Mouse (Mus musculus): ENCODE measurements around the gene Anks4b. TPM values are rescaled to one million over a fixed set of nuclear protein-coding genes. Genes with fewer than 3 reads are reported as not detected.

Anks4b gene
- polyA plus RNA-seq (2014; fragmentation: Illumina TruSeq; extraction: RNeasy Lipid Tissue Mini Kit (QIAGEN cat#74804); ENCODE audit: low read depth, low replicate concordance), result 81.7 TPM

DNA sequence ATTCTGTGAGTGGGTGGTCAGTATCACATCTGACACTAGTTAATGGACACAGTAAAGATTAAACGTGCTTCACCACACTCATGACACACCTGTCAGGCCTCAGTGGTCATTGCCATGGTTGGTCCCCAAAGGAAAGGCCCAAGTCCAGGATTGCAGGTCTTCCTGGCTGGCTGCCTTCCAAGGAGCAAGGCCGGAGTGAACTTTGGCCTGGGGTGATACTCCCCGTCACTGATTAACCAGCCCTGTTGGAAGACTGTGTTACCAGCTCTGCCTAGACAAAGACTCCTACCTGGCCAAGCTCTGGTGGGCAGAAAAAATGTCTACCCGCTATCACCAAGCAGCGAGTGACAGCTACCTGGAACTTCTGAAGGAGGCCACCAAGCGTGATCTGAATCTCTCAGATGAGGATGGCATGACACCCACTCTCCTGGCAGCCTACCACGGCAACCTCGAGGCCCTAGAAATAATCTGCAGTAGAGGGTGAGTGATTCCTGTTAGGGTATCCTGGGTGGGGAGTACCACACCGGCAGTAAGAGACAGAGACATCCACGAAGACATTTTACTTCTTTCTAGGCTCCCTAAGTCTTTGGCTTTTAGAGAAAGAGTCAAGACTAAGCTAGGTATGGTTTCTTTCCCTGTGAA, at the start of gene Anks4b:
TSS of gene Anks4b (plus strand) at position 256 of the 642 bp plus-strand sequence.

GRCm38 (mm10) chr7:120145191-120145590, 28.5 kb upstream of the Anks4b start, which contains the start of gene Zp2:
Zp2 (minus strand) TSS chr7:120145291.

DNA sequence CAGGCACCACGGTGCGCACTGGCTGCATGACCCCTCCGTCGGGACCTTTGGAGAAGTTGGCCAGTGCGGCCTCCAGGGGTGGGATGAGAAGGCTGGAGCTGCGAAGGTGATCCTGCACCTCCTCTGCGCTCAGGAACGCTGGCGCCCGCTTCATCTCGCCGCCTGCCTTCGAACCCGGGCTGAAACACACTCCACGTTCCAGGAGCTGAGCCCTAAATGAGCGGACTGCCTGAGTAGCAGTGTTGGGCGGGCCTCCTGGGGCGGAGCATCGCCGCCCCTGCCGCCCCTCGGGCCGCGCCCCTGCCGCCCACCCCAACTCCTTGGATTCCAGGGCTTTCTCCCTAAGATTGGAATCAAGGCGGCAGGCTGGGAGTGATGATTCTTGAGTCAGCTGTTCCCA, 28.1 kb downstream of the Anks4b start, which contains the start of gene Crym:
TSS of gene Crym (minus strand) at position 341 of the 400 bp plus-strand sequence.

DNA sequence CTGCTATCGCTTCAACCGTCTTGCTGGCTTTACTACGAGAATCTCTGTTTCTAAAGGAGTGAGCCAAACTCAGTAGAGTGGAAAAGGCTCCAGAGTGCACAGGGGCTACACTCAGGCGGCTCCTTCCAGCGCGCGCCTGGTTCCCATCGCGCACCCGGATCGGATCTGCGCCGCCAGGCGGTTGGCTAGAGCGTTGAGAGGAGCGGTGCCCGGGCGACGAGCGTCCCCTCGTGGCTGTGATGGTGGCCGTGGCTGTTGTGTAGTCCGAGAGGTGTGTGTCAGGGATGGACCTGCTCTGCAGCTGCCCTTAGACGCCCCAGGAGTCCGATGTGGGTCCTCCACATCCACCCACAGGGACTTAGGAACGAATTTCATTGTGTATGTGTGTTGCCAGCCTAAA, 30.1 kb downstream of the Anks4b start, which contains the start of gene Abca14:
TSS of gene Abca14 (plus strand) at position 173 of the 400 bp plus-strand sequence.

Other genes with a start within 250 kb of the Anks4b start
- 0.40 TPM for gene Dnah3, start 78.6 kb upstream of the Anks4b start, polyA plus RNA-seq (2014; fragmentation: Illumina TruSeq; extraction: RNeasy Lipid Tissue Mini Kit (QIAGEN cat#74804); ENCODE audit: low read depth, low replicate concordance)
- gene Tmem159, start 71.5 kb upstream of the Anks4b start, polyA plus RNA-seq (2014; fragmentation: Illumina TruSeq; extraction: RNeasy Lipid Tissue Mini Kit (QIAGEN cat#74804); ENCODE audit: low read depth, low replicate concordance), result 22.6 TPM
- gene Zp2, start 28.6 kb upstream of the Anks4b start, polyA plus RNA-seq (2014; fragmentation: Illumina TruSeq; extraction: RNeasy Lipid Tissue Mini Kit (QIAGEN cat#74804); ENCODE audit: low read depth, low replicate concordance), result not detected
- 8.2 TPM for gene Crym, start 28.3 kb downstream of the Anks4b start, polyA plus RNA-seq (2014; fragmentation: Illumina TruSeq; extraction: RNeasy Lipid Tissue Mini Kit (QIAGEN cat#74804); ENCODE audit: low read depth, low replicate concordance)
- gene Abca14, start 30.1 kb downstream of the Anks4b start, polyA plus RNA-seq (2014; fragmentation: Illumina TruSeq; extraction: RNeasy Lipid Tissue Mini Kit (QIAGEN cat#74804); ENCODE audit: low read depth, low replicate concordance), result 0.16 TPM
- gene Abca15, start 154.8 kb downstream of the Anks4b start, polyA plus RNA-seq (2014; fragmentation: Illumina TruSeq; extraction: RNeasy Lipid Tissue Mini Kit (QIAGEN cat#74804); ENCODE audit: low read depth, low replicate concordance), result not detected
- not detected for gene Abca16, start 235.8 kb downstream of the Anks4b start, polyA plus RNA-seq (2014; fragmentation: Illumina TruSeq; extraction: RNeasy Lipid Tissue Mini Kit (QIAGEN cat#74804); ENCODE audit: low read depth, low replicate concordance)

Measured in kidney, adult 10 weeks (tissue).